Mouse (Mus musculus) embryonic fibroblast, embryonic 13.5 days (primary cell): ENCODE data around the gene Gxylt2. TPM values are rescaled to one million over a fixed set of nuclear protein-coding genes. Genes with fewer than 3 reads are reported as not detected.

ENCODE experiments used
- H3K27ac ChIP-seq: 2 replicates; pipeline ENCODE4 v1.5.1; 2012; ENCODE audit warnings: low read length, control low read depth, inconsistent platforms; ENCODE audit not compliant: insufficient read depth
- H3K4me1 ChIP-seq: 2 replicates; pipeline ENCODE4 v1.6.1; 2011; ENCODE audit warnings: low read length; ENCODE audit not compliant: control insufficient read depth, insufficient read depth
- H3K4me3 ChIP-seq: 2 replicates; pipeline ENCODE4 v1.5.1; 2011; ENCODE audit warnings: mild to moderate bottlenecking, control low read depth, low read length; ENCODE audit not compliant: insufficient read depth
- CTCF ChIP-seq: IDR thresholded peaks from 2 replicates; pipeline ENCODE4 v1.5.1; 2011; ENCODE audit warnings: mild to moderate bottlenecking, control low read depth, low read length, moderate library complexity, borderline replicate concordance; ENCODE audit not compliant: insufficient read depth
- POLR2A ChIP-seq: IDR thresholded peaks from 2 replicates; pipeline ENCODE4 v1.6.1; 2011; ENCODE audit warnings: low read depth, mild to moderate bottlenecking, control low read depth, low read length, moderate library complexity
- polyA plus RNA-seq: library from polyadenylated mRNA; stranded (reverse); fragments of >200 nt; gene quantifications from 2 replicates; pipeline ENCODE4 v1.2.4, GENCODE M21; 2011; ENCODE audit warnings: low read depth; ENCODE audit not compliant: missing spikeins, insufficient read length

Gxylt2 gene
- polyA plus RNA-seq, 1 experiment = 73.4 TPM

- Histone ChIP-seq H3K27ac (no peak overlapping the region), H3K4me3 (no peak overlapping the region), H3K4me1 (no peaks in the 10 kb centered on the region)
- no peak for TF ChIP-seq CTCF
- TF ChIP-seq POLR2A = no peak
These were observed 54.1 kb downstream of the Gxylt2 start for GRCm38 (mm10) chr6:100758431-100759208.

- Histone ChIP-seq H3K27ac (no peak overlapping the region), H3K4me1 (no peaks in the 10 kb centered on the region), H3K4me3 (no peak overlapping the region)
- TF ChIP-seq CTCF (no peak), POLR2A (no peak)
These were observed 63.2 kb downstream of the Gxylt2 start for GRCm38 (mm10) chr6:100767756-100768155.

- Histone ChIP-seq H3K4me1 (no peaks in the 10 kb centered on the region), H3K27ac (no peak overlapping the region), H3K4me3 (no peak overlapping the region)
- TF ChIP-seq POLR2A (no peak), CTCF (no peak)
These were observed 71.5 kb downstream of the Gxylt2 start for GRCm38 (mm10) chr6:100775923-100776505.

- no peak for TF ChIP-seq CTCF
- TF ChIP-seq POLR2A = no peak
- Histone ChIP-seq H3K4me1 (no peaks in the 10 kb centered on the region), H3K27ac (no peak overlapping the region), H3K4me3 (no peak overlapping the region)
These were observed 74.1 kb downstream of the Gxylt2 start for GRCm38 (mm10) chr6:100778595-100778994.

GRCm38 (mm10) chr6:100780421-100780820 lies 75.9 kb downstream of the Gxylt2 start:
- H3K4me1 ChIP-seq = no peaks in the 10 kb centered on the region
- H3K27ac ChIP-seq = no peak overlapping the region
- no peak overlapping the region for H3K4me3 ChIP-seq
- TF ChIP-seq POLR2A (no peak), CTCF (no peak)

GRCm38 (mm10) chr6:100781644-100782043 lies 77.1 kb downstream of the Gxylt2 start:
- Histone ChIP-seq H3K27ac (no peak overlapping the region), H3K4me1 (no peaks in the 10 kb centered on the region), H3K4me3 (no peak overlapping the region)
- TF ChIP-seq CTCF (no peak), POLR2A (no peak)

- no peak for TF ChIP-seq POLR2A
- TF ChIP-seq CTCF = no peak
- no peak overlapping the region for H3K4me3 ChIP-seq
- H3K4me1 ChIP-seq = no peaks in the 10 kb centered on the region
- H3K27ac ChIP-seq = no peak overlapping the region
These were observed 83.2 kb downstream of the Gxylt2 start for GRCm38 (mm10) chr6:100787726-100788125.

- TF ChIP-seq CTCF = no peak
- no peak for TF ChIP-seq POLR2A
- Histone ChIP-seq H3K27ac (no peak overlapping the region), H3K4me1 (no peaks in the 10 kb centered on the region), H3K4me3 (no peak overlapping the region)
These were observed 84.6 kb downstream of the Gxylt2 start for GRCm38 (mm10) chr6:100789161-100789560.

GRCm38 (mm10) chr6:100792055-100792659 lies 87.6 kb downstream of the Gxylt2 start:
- Histone ChIP-seq H3K27ac (no peak overlapping the region), H3K4me3 (no peak overlapping the region), H3K4me1 (no peaks in the 10 kb centered on the region)
- TF ChIP-seq POLR2A (no peak), CTCF (no peak)

GRCm38 (mm10) chr6:100792973-100793769 lies 88.6 kb downstream of the Gxylt2 start:
- H3K4me3 ChIP-seq = no peak overlapping the region
- H3K4me1 ChIP-seq = no peaks in the 10 kb centered on the region
- TF ChIP-seq POLR2A (no peak), CTCF (no peak)
- H3K27ac ChIP-seq = no peak overlapping the region

GRCm38 (mm10) chr6:100795797-100796196 lies 91.3 kb downstream of the Gxylt2 start:
- no peak for TF ChIP-seq CTCF
- TF ChIP-seq POLR2A = no peak
- Histone ChIP-seq H3K4me1 (peaks cover 14% of the 10 kb centered on the region), H3K27ac (no peak overlapping the region), H3K4me3 (no peak overlapping the region)
